Mouse (Mus musculus): Measurements from ENCODE around the gene A730015C16Rik.

Gene A730015C16Rik

DNA sequence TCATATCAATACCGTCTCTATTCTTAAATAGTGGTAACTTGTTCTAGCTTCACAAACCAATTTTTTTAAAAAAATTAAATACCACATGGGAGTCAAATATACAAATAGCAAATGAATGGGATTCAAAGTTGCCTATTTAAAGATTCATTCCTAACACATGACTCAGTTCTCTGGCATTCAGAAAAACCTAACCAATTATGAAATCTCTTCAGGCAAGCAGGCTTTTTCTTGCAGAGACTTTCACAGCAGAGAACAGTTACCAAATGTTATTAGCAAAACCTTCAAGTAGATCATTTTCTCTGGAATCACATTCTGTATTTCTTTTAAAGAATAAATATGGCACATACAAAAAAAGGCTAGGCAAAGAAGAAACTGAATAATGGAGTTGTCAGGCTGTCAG, 17.7 kb downstream of the A730015C16Rik start:
- no peak for DNase-seq (ENCODE audit: low spot score)

DNA sequence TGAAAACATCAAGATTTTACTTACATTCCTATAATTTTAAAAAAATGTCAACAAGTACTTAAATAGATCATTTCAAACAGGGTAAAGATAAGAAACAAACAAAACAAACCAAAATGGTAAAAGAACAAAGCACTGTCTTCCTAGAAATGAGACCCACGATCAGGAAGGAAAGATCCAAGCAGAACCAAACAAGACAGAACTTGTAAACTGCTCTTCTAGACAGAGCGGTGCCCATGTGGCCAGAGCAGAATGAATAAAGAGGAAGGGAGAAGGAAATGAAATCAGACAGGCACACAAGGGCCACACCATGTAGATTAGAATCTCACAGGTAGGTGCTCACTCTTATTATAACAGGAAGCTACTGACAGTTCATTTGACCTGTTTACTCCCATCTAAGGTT, 21.8 kb downstream of the A730015C16Rik start:
- DNase-seq (ENCODE audit: low spot score), result no peak

DNA sequence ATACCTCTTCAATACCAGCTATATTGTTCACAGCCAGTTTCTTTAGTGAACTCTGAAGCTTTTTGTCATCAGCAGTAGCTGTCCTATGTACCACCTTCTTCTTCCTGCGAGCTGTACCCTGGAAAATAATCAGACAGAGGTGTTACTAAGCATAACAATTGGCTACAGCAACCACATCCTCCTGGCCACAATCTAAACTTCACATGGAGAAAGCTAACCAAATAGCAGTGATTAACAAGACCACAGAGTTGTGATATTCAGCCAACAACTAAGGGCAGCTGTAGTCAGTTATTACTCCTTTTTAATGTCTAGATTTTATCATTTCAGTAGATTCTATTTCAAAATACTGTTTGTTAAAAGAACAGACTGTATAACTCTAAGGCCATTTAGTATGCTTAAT, 22.3 kb downstream of the A730015C16Rik start:
- no peak for DNase-seq (ENCODE audit: low spot score)

DNA sequence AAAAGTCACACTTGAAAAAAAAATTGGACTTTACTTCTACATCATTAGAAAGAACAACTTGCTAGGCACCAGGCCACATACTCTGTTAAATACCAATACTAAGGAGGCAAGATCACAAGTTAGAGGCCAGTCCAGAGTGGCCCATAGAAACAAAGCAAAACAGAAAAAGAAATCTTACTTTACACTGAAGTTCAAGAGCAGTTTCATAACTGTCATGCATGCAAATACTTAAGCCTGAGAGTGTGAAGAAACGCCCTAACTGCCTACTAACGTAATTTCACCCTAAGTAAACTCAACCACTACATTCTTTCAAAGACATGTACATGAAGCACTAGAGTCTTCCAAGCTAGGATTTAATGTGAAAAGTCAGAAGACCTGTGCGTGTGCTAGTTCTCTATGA, 22.7 kb downstream of the A730015C16Rik start:
- no peak for DNase-seq (ENCODE audit: low spot score)

DNA sequence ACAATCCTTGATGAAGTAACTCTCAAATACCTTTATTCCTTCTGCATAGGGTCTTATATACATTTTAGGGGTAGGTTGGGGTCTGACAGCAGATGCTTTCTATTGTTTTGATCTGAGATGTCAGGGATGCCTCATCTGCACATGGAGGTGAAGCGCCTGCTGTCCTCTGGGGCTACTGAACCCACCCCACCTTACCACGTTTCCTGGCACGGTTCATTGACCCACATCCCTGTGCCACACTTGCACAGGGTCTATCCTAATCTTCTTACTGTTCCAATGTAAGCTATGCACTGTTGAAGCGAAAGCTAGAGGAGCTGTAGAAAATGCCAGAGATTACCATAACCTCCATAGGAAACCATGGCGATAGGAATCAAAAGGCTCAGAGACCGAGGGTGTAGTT, 36.9 kb downstream of the A730015C16Rik start:
- no peak for DNase-seq (ENCODE audit: low spot score)

DNA sequence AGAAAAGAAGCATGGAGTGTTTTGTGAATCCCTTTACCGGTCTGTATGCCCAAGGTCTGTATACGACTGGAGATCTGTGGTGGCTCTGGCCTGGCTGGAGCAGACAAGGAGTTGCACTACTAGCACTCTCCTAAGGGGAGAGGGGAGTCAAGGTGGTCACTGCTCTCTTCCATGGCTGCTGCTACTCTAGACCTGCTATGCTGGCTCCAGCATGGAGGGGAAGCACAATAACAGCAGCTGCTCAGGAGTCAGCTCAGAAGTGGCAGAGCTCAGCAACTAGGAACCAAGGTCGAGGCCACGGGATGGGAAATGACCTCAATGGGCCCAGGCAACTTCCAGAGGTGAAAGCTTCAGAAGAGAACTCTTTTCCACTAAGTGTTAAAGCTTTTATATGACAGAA, 37.3 kb downstream of the A730015C16Rik start:
- no peak for DNase-seq (ENCODE audit: low spot score)

DNA sequence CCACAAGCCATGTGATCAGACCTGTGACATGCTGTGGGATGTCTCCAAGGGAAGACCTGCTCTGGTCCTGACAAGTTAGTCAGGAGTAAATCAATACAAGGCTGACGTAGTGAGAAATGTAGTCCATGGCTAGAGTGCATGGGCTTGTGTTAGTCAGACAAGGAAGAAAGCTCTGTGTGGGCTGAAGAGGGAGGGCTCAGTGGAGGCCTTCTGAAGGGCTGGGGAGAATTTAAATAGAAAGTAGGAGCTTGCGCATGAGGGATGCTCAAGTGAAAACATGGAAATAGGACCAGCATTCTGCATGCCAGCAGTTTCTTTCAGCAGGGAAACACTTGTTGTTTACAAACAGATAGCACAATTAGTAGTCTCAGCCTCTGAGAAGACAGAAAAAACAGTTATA, 44.9 kb downstream of the A730015C16Rik start:
- no peak for DNase-seq (ENCODE audit: low spot score)

DNA sequence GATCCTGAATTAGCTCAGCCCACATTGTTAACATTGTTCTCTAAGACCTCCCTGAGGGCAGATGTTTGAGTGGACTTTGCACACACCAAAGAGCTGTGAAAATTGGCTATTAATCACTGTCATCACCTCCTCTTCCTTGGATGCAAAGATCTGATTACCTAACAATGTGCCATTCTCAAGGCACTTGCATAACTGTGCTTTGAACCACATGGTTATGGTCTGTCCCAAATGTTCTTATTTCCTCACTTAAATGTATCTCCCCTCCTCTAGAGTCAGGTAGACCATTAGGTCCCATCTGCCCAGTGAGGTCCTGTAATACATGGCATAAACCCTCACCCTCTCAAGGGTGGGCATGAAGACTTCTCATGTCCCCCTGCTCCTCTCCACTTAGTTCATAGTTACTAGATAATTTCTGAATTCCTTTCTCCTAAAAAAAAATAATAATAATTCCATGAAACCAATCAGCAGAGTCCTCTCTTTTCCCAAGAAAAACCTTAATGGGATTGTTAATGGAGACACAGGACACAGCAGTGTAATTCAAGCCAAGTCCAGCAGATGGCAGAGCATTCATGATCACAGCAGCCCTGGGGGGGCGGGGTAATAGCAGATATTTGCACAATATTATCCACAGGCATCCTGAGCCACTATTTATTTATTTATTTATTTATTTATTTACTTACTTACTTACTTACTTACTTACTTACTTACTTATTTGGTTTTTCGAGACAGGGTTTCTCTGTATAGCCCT, 50.2 kb downstream of the A730015C16Rik start:
- peak; percentile 50 for DNase-seq (ENCODE audit: low spot score)
